Mouse (Mus musculus) heart, embryonic 15.5 days (tissue): ENCODE data around the gene Slc7a14. TPM values are rescaled to one million over a fixed set of nuclear protein-coding genes. Genes with fewer than 3 reads are reported as not detected.

ENCODE experiments used
- ATAC-seq: fragments of 200-750 bp; cut with Nextera tagmentation; replicated peaks from 2 replicates; pipeline ENCODE4 v1.8.0; 2017; ENCODE audit warnings: low read depth, moderate TSS enrichment; ENCODE audit not compliant: insufficient number of reproducible peaks, insufficient read depth, low FRiP score
- H3K27ac ChIP-seq: fragments of 300-500 bp; sonication (generic); 2 replicates; pipeline ENCODE4 v1.5.1; 2015; ENCODE audit warnings: mild to moderate bottlenecking, inconsistent platforms
- H3K27me3 ChIP-seq: fragments of 300-500 bp; sonication (generic); 2 replicates; pipeline ENCODE4 v1.6.1; 2015; ENCODE audit warnings: inconsistent platforms
- H3K36me3 ChIP-seq: fragments of 300-500 bp; sonication (generic); 2 replicates; pipeline ENCODE4 v1.6.1; 2015; ENCODE audit warnings: mild to moderate bottlenecking, inconsistent platforms
- H3K4me1 ChIP-seq: fragments of 300-500 bp; sonication (generic); replicated peaks from 2 replicates; pipeline ENCODE4 v1.6.1; 2015; ENCODE audit warnings: inconsistent platforms
- H3K4me2 ChIP-seq: fragments of 300-500 bp; sonication (generic); 2 replicates; pipeline ENCODE4 v1.6.1; 2015; ENCODE audit warnings: inconsistent platforms, mild to moderate bottlenecking, moderate library complexity
- H3K4me3 ChIP-seq: fragments of 300-500 bp; sonication (generic); 2 replicates; pipeline ENCODE4 v1.5.1; 2015; ENCODE audit warnings: mild to moderate bottlenecking, inconsistent platforms
- H3K9ac ChIP-seq: fragments of 300-500 bp; sonication (generic); 2 replicates; pipeline ENCODE4 v1.6.1; 2015; ENCODE audit warnings: mild to moderate bottlenecking, inconsistent platforms
- H3K9me3 ChIP-seq: fragments of 300-500 bp; sonication (generic); replicated peaks from 2 replicates; pipeline ENCODE4 v1.6.1; 2016; ENCODE audit warnings: inconsistent platforms
- WGBS: fragments of 180-500 bp; shearing (Covaris S2); methylation state at CpG from one replicate; pipeline ENCODE4 v1.1.7; 2015; ENCODE audit warnings: mixed read lengths; 5-methylcytosine and 5-hydroxymethylcytosine counted together
- polyA plus RNA-seq: library from polyadenylated mRNA; unstranded; fragments of >200 nt; fragmentation: Nextera tagmentation; extraction: Ambion mirVana; gene quantifications from 2 replicates; pipeline ENCODE4 v1.2.1, GENCODE M21; 2015

The Slc7a14 gene
- polyA plus RNA-seq, 1 experiment from 2014 or later: 0.23 TPM

GRCm38 (mm10) chr3:31233746-31234312 lies 76.3 kb downstream of the Slc7a14 start:
- Histone ChIP-seq H3K4me1 (no peaks in the 10 kb centered on the region), H3K36me3 (no peaks in the 10 kb centered on the region), H3K4me3 (no peak overlapping the region), H3K27me3 (no peaks in the 10 kb centered on the region), H3K4me2 (no peak overlapping the region), H3K27ac (no peak overlapping the region), H3K9me3 (no peaks in the 10 kb centered on the region), H3K9ac (no peak overlapping the region)
- 73% methylated on average over 2 of the region's 2 CpGs for WGBS
- ATAC-seq: no peak

GRCm38 (mm10) chr3:31229281-31229680 lies 80.9 kb downstream of the Slc7a14 start:
- Histone ChIP-seq H3K9ac (no peak overlapping the region), H3K36me3 (no peaks in the 10 kb centered on the region), H3K9me3 (no peaks in the 10 kb centered on the region), H3K4me3 (no peak overlapping the region), H3K4me2 (no peak overlapping the region), H3K27me3 (no peaks in the 10 kb centered on the region), H3K4me1 (no peaks in the 10 kb centered on the region), H3K27ac (no peak overlapping the region)
- 61% methylated on average over 5 of the region's 5 CpGs for WGBS
- no peak for ATAC-seq

GRCm38 (mm10) chr3:31228487-31228886 lies 81.7 kb downstream of the Slc7a14 start:
- 88% methylated on average over 2 of the region's 2 CpGs for WGBS
- no peaks in the 10 kb centered on the region for H3K36me3 ChIP-seq

GRCm38 (mm10) chr3:31223551-31223950 lies 86.6 kb downstream of the Slc7a14 start:
- Histone ChIP-seq H3K9me3 (no peaks in the 10 kb centered on the region), H3K4me3 (no peak overlapping the region), H3K27me3 (no peaks in the 10 kb centered on the region), H3K27ac (no peak overlapping the region), H3K4me1 (no peaks in the 10 kb centered on the region; the same call in 1 of the 2 replicates), H3K9ac (no peak overlapping the region), H3K36me3 (no peaks in the 10 kb centered on the region), H3K4me2 (no peak overlapping the region)
- 90% methylated on average over 17 of the region's 17 CpGs for WGBS
- no peak for ATAC-seq

More at GRCm38 (mm10) chr3:31228487-31228886, 81.7 kb downstream of the Slc7a14 start:
- Histone ChIP-seq H3K4me3 (no peak overlapping the region), H3K4me2 (no peak overlapping the region), H3K9me3 (no peaks in the 10 kb centered on the region), H3K4me1 (no peaks in the 10 kb centered on the region), H3K9ac (no peak overlapping the region), H3K27me3 (no peaks in the 10 kb centered on the region), H3K27ac (no peak overlapping the region)
- no peak for ATAC-seq

- no peaks in the 10 kb centered on the region for H3K36me3 ChIP-seq
- no peak overlapping the region for H3K4me3 ChIP-seq
- WGBS: 65% methylated on average over 4 of the region's 4 CpGs
- H3K9ac ChIP-seq: no peak overlapping the region
- no peaks in the 10 kb centered on the region; the same call in 1 of the 2 replicates for H3K27me3 ChIP-seq
- no peak for ATAC-seq
- H3K27ac ChIP-seq: no peak overlapping the region
- H3K4me2 ChIP-seq: no peak overlapping the region
- no peaks in the 10 kb centered on the region for H3K9me3 ChIP-seq
- H3K4me1 ChIP-seq: no peaks in the 10 kb centered on the region; the same call in 1 of the 2 replicates
These were observed 90.1 kb downstream of the Slc7a14 start for GRCm38 (mm10) chr3:31220040-31220439.

GRCm38 (mm10) chr3:31219483-31219882 lies 90.7 kb downstream of the Slc7a14 start:
- Histone ChIP-seq H3K9me3 (no peaks in the 10 kb centered on the region), H3K4me3 (no peak overlapping the region), H3K9ac (no peak overlapping the region), H3K27ac (no peak overlapping the region), H3K27me3 (no peaks in the 10 kb centered on the region; the same call in 1 of the 2 replicates), H3K4me2 (no peak overlapping the region), H3K4me1 (no peaks in the 10 kb centered on the region; the same call in 1 of the 2 replicates), H3K36me3 (no peaks in the 10 kb centered on the region)
- 69% methylated on average over 7 of the region's 7 CpGs for WGBS
- no peak for ATAC-seq

GRCm38 (mm10) chr3:31217523-31217922 lies 92.7 kb downstream of the Slc7a14 start:
- ATAC-seq: no peak
- Histone ChIP-seq H3K9me3 (no peaks in the 10 kb centered on the region), H3K36me3 (no peaks in the 10 kb centered on the region), H3K4me3 (no peak overlapping the region), H3K27me3 (peaks cover 3% of the 10 kb centered on the region), H3K4me2 (no peak overlapping the region), H3K9ac (no peak overlapping the region), H3K27ac (no peak overlapping the region), H3K4me1 (no peaks in the 10 kb centered on the region; the same call in 1 of the 2 replicates)
- 66% methylated on average over 10 of the region's 10 CpGs for WGBS

GRCm38 (mm10) chr3:31213802-31214201 lies 96.4 kb downstream of the Slc7a14 start:
- Histone ChIP-seq H3K36me3 (no peaks in the 10 kb centered on the region), H3K9me3 (no peaks in the 10 kb centered on the region), H3K4me3 (no peak overlapping the region), H3K4me1 (0 out of 2 replicates have a peak, but pooled peaks cover 3% of the 10 kb centered on the region), H3K9ac (no peak overlapping the region), H3K27ac (no peak overlapping the region), H3K27me3 (peaks cover 3% of the 10 kb centered on the region), H3K4me2 (no peak overlapping the region)
- no peak for ATAC-seq
- 45% methylated on average over 3 of the region's 3 CpGs for WGBS

- Histone ChIP-seq H3K27ac (no peak overlapping the region), H3K27me3 (peaks cover 7% of the 10 kb centered on the region)
- ATAC-seq: no peak
These were observed 97.8 kb downstream of the Slc7a14 start for GRCm38 (mm10) chr3:31212205-31213038.

GRCm38 (mm10) chr3:31209001-31209400 lies 101.2 kb downstream of the Slc7a14 start:
- H3K27ac ChIP-seq: no peak overlapping the region
- no peaks in the 10 kb centered on the region for H3K36me3 ChIP-seq
- WGBS: 24% methylated on average over 19 of the region's 19 CpGs
- H3K27me3 ChIP-seq: peaks cover 7% of the 10 kb centered on the region; the same call in 1 of the 2 replicates
- H3K9ac ChIP-seq: no peak overlapping the region
- peak overlapping the region; percentile 51 for H3K4me2 ChIP-seq
- H3K9me3 ChIP-seq: no peaks in the 10 kb centered on the region
- peaks cover 3% of the 10 kb centered on the region; the same call in 1 of the 2 replicates for H3K4me1 ChIP-seq
- ATAC-seq: no peak
- peak overlapping the region; percentile 22 for H3K4me3 ChIP-seq

More at GRCm38 (mm10) chr3:31212205-31213038, 97.8 kb downstream of the Slc7a14 start:
- Histone ChIP-seq H3K4me1 (peaks cover 3% of the 10 kb centered on the region; the same call in 1 of the 2 replicates), H3K36me3 (no peaks in the 10 kb centered on the region), H3K4me2 (no peak overlapping the region), H3K9ac (no peak overlapping the region), H3K4me3 (no peak overlapping the region), H3K9me3 (no peaks in the 10 kb centered on the region)
- 59% methylated on average over 9 of the region's 9 CpGs for WGBS

- no peak overlapping the region for H3K9ac ChIP-seq
- H3K4me2 ChIP-seq: peak overlapping the region; percentile 51
- H3K4me3 ChIP-seq: peak overlapping the region; percentile 22; the same call in 1 of the 2 replicates
- no peaks in the 10 kb centered on the region for H3K36me3 ChIP-seq
- H3K27ac ChIP-seq: no peak overlapping the region
- no peak for ATAC-seq
- H3K9me3 ChIP-seq: no peaks in the 10 kb centered on the region
- 13% methylated on average over 6 of the region's 6 CpGs for WGBS
- H3K27me3 ChIP-seq: peaks cover 7% of the 10 kb centered on the region; the same call in 1 of the 2 replicates
- peaks cover 3% of the 10 kb centered on the region; the same call in 1 of the 2 replicates for H3K4me1 ChIP-seq
These were observed 101.7 kb downstream of the Slc7a14 start for GRCm38 (mm10) chr3:31208458-31208994.
